Mouse (Mus musculus): ENCODE results near the gene Enpp6.

Gene Enpp6

DNA sequence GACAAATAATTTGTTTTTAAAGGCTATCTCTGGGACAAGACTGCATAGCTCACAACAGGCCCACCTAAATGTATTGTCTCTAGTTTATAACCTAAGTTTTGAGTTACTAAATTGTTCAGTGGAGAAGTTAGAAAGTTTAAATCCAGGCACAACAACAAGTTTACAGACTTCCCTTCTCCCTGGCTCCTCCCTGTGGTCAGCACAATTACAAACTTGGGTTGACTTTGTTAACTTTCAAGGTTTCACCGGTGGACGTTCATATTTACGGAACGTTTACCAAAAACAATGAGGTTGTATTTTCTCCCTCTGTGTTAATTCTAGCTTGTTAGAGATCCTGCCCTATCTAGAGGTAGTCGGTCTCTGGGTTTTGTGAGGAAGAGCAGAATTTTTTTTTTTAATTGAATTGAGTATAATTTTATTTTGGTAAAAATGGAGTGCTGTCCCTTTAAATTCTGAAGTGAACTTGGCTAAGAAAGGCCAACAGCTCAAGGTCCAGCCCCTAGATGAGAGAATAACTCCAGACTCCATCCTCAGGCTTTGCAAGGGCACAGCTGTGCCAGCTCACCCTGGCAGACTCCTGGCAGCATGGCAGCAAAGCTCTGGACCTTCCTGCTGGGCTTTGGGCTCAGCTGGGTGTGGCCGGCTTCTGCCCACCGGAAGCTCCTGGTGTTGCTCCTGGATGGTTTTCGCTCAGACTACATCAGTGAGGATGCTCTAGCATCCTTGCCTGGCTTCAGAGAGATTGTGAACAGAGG, at the start of gene Enpp6:
Gene Enpp6, plus strand, starts transcription at position 502 of the 755 bp plus-strand sequence.
- in situ Hi-C loops (cut with MboI), result no loop called here

DNA sequence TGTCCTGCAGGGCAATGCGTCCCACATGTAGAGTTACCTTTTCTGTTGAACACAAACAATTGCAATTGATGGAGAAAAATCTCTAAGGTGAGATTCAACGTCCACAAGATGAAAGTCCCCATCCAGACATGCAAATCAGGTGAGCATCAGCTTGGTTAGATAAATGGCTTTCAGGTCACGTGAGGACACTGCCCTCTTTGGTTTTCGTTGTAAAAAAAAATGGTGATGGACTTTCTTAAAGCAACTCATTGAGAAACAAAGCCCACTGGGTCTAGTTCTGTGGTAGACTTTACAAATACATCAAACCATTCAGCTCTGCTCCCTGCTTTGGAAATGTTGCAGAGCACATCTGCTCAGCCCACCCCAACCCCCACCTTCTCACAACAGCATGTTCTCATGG, 48.5 kb upstream of the Enpp6 start:
- in situ Hi-C loops (cut with MboI), result no loop called here

- in situ Hi-C loops (cut with MboI), result loop anchor here (5.0 kb wide), 1 partner anchor 89 kb away; no protein-coding TSS in a partner anchor
These were observed 45.4 kb upstream of the Enpp6 start for GRCm38 (mm10) chr8:46941295-46941694.

GRCm38 (mm10) chr8:46941731-46942650, 44.7 kb upstream of the Enpp6 start:
- in situ Hi-C loops (cut with MboI), result loop anchor here (5.0 kb wide), 1 partner anchor 90 kb away; no protein-coding TSS in a partner anchor

DNA sequence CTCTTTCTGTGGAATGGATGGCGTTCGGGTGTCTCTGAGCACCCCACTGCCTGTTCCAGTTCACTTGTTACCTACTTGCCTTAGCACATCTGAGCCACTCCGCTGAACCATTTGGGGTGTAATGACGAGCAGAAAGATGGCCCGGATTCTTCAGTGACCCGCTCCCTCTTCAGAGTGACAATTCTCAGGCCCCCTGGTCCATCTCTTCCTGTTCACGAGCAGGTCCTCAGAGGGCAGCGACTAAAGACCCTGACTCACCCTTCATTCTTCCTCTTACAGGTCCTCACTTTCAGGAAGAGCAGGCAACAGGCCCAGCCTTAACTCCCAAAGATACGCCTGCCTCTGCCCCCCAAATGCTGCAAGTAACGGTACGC, 44.0 kb upstream of the Enpp6 start:
- in situ Hi-C loops (cut with MboI), result loop anchor here (5.0 kb wide), 1 partner anchor 90 kb away; no protein-coding TSS in a partner anchor

GRCm38 (mm10) chr8:46943337-46943736, 43.4 kb upstream of the Enpp6 start:
- in situ Hi-C loops (cut with MboI), result loop anchor here (5.0 kb wide), 1 partner anchor 91 kb away; no protein-coding TSS in a partner anchor

- in situ Hi-C loops (cut with MboI), result loop anchor here (5.0 kb wide), 2 partner anchors 209 to 274 kb away; partner anchors contain the start of gene Irf2
These were observed 40.5 kb upstream of the Enpp6 start for GRCm38 (mm10) chr8:46946181-46946580.

DNA sequence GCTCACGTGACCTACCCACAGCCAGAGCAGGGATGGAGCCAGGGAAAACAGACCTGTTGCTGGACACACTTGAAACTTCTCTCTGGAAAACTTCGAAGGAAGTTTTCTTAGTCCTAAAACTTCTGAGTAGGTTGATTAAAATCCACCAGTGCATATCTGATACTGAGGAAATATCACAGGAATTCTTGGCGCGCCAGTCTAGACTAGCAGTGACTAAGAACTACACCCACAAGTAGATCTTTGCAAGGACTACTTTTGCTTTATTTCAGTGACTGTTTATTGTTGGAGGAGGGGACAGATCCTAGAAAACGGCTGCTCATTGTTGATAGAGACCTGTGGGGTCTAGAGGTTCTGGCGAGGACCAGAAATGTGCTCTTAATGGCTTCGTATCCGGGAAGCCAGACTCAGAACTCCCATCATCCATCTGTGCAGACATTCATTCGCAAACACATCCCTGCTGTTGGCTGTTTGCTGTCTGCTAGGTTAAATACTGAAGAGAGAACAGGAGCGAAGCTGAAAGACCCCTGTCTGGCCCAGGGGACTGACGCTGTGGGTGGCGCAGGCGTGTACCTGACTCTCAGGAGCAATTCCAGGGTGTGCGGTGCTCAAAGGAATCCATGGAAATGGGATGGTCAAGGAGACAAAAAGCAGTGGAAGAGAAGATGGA, 38.5 kb upstream of the Enpp6 start:
- in situ Hi-C loops (cut with MboI), result loop anchor here (5.0 kb wide), 2 partner anchors 211 to 276 kb away; partner anchors contain the start of gene Irf2

DNA sequence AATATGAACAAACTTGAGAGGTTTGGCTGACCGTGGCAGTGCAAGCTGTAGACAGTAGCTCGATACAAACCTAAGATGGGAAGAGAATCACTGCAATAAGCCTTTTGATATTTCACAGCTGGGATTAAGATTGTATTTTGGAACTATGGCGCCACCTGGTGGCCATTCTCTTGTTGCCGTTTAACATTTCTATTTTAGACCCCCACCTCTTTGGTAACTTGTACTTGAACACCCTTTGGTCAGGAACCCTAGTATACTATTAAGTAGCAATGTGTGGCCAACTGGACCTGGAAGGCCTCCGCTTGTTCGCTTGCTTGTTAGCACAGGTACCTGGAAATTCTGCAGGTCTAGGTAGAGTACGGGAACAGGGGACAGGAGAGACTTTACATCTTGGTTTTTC, 33.2 kb upstream of the Enpp6 start:
- in situ Hi-C loops (cut with MboI), result no loop called here

DNA sequence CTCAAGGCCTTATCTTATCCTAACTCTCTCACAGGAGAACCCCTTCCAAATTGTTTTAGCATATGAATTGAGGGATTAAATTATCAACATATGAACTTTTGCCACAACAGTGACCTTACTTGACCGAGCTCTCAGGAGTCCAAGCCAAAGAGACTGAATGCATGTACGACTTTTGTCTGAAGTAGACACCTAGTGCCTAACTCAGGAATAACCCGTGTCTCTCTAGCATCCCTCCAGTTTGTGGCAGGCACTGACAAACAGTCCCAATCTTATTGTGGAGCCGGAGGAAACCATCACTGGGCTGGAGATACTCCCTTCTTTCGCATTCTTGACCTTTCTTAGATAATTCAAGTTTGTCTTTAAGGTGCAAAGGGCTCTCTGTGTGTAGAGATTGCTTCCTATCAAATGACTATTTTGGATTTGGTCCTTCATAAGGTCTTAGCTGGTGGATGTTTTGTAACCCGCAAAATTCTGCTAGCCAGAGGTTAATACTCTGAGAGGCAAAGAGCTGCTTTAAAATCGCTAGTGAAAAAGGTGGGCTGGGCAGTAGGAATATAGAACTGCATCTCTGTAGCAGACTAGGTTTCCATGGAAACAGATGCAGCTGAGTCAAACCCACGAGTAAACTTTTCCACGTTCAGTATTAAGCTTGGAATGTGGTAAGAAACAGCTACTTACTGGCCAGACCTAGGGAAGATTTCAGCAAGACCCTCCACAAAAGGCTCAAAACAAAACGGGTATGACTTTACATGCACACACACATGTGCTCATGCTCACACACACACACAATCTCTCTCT, 23.9 kb upstream of the Enpp6 start:
- in situ Hi-C loops (cut with MboI), result no loop called here

DNA sequence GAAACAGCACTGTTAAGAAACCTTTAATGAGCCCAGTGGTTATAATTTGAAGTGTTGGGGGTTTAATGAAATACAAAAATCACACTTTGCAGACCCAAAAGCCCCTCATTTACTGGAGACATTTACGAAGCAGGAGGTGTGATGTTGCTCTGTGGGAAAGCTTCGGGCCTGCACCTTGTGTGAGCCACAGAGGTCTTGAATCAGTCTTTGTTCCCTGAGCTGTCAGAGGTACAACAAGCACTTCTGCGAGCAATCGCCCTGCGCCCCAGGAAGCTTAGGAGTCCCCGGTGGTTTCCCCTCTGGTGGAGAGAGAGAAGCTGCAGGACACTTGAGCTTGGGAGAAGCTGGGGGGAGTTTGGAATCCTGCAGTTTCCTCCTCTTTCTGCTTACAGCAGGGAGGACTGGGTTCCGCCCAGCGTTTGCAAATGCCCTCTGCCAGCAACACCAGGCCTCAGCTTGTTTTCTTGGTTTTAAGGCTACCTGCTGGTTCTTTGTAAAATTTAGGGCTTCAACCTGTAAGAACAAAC, 23.0 kb upstream of the Enpp6 start:
- in situ Hi-C loops (cut with MboI), result no loop called here

GRCm38 (mm10) chr8:46965812-46966211, 20.9 kb upstream of the Enpp6 start:
- in situ Hi-C loops (cut with MboI), result no loop called here

DNA sequence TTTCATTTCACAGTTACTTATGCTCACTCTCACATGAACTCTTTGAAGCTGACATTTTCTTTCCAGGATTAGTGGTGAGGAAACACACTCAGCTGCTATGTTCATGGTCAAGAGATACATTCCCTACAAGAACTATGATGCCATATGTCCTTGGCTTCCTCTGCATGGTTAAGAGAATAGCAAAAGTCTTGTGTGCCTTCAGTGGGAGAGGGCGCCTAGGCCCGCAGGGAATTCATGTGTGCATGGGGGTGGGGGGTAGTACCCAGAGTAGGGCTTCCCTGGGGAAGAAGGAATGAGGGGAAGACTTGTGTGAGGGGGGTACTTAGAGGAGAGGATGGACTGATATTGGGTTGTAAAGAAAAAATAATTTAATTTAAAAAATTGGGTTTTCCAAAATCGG, 18.0 kb upstream of the Enpp6 start:
- in situ Hi-C loops (cut with MboI), result no loop called here

- in situ Hi-C loops (cut with MboI), result no loop called here
These were observed 17.3 kb upstream of the Enpp6 start for GRCm38 (mm10) chr8:46969386-46969785.

DNA sequence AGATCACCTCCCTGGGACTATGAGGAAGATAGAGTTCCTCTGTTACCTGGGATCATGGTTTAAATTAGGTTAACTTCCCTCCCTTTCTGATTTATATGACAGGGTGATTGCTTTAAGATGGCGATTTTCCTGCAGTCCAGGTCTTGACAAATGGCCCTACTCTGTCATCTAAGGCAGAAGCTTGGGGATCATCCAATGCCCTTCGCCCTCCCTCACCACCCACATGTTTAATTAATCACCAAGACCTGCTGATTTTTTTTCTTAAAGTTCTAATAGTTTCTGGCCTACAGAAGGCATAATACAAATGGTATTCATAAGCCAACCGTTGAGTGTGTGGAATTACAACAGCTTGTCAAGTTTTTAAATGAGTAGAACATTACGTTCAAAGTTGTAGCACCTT, 9.3 kb upstream of the Enpp6 start:
- in situ Hi-C loops (cut with MboI), result no loop called here

DNA sequence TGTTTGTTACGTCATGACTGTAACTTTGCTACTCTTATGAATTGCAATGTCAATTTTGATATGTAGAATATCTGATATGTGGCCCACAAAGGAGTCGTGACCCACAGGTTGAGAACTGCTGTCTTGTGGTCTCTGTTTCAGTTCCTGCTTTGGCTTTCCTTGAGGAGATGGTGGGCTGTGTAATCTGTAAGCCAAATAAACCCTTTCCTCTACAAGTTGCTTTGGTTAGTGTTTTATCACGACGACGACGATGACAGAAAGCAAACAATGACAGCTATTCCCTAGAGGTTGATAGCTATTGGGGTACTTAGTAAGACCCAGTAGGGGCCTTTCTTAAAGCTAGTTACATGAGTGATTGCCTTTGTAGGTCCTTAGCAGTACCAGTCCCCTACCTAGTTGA, 4.5 kb upstream of the Enpp6 start:
- in situ Hi-C loops (cut with MboI), result no loop called here

- in situ Hi-C loops (cut with MboI), result no loop called here
These were observed 3.9 kb upstream of the Enpp6 start for GRCm38 (mm10) chr8:46982770-46983169.

- in situ Hi-C loops (cut with MboI), result no loop called here
These were observed 2.0 kb upstream of the Enpp6 start for GRCm38 (mm10) chr8:46984647-46985046.

DNA sequence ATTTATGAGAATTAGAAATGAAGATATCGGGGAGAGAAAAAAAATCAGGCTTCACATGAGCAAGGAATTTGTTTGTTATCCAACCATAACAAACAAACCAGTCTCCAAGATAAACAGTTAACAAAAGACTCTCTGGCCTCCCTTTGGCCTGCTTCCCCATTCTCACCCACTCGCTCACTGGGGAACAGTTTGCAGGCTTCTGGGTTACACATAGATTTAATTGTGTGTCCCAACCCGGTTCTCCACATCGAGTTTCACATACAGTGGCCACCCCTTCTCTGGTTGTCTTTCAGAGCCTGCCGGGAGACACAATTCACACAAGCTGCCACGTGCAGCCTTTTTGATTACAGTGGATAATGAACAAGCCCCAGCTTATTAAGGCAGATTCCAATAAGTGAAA, 1.7 kb downstream of the Enpp6 start:
- in situ Hi-C loops (cut with MboI), result no loop called here

- in situ Hi-C loops (cut with MboI), result no loop called here
These were observed 4.4 kb downstream of the Enpp6 start for GRCm38 (mm10) chr8:46991081-46991480.

DNA sequence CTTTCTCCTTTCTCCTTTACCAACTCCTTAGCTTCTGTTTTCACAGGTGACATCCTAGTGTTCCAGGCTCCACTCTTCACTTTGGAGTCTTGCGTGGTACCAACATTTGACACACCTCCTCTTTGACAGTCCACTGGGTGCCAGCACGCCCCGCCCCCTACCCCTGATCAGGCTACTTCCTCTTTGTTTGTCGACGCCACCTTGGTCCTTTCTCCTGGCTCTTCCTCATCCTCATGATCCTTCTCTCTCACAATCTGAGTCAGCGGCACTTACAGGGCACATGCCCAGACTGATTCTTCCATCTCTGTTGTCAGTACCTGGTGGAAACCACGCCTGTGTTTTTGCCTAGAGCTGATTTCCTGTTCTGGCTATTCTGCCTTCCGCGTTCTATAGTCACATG, 5.9 kb downstream of the Enpp6 start:
- in situ Hi-C loops (cut with MboI), result no loop called here

Measured in mature B cell (primary cell).